Mouse (Mus musculus) urinary bladder, postnatal 14 days (tissue): Measurements from ENCODE around the gene Siah3.
A peak's percentile ranks its signal among the peaks of the same experiment; 100 is the strongest.
"Not testable (repeated sequence)": the region's sequence is repeated elsewhere in the genome, so short reads cannot be mapped to it uniquely, and the experiment has no call there.

Source experiments
- DNase-seq: peaks from one replicate; pipeline ENCODE4 v3.0.0; 2021; ENCODE audit warnings: low spot score

Siah3 gene

GRCm38 (mm10) chr14:75455743-75456421 lies at the start of gene Siah3:
Gene Siah3 (plus strand): TSS chr14:75455982.
- no peak for DNase-seq

GRCm38 (mm10) chr14:75409772-75410171 lies 46.0 kb upstream of the Siah3 start:
- DNase-seq: no peak

- no peak for DNase-seq
These were observed 45.4 kb upstream of the Siah3 start for GRCm38 (mm10) chr14:75410392-75410791.

- no peak for DNase-seq
These were observed 37.1 kb upstream of the Siah3 start for GRCm38 (mm10) chr14:75418721-75419120.

GRCm38 (mm10) chr14:75419876-75420275 lies 35.9 kb upstream of the Siah3 start:
- DNase-seq: no peak

GRCm38 (mm10) chr14:75420811-75421210 lies 35.0 kb upstream of the Siah3 start:
- DNase-seq: no peak

GRCm38 (mm10) chr14:75431173-75431786 lies 24.5 kb upstream of the Siah3 start:
- DNase-seq: no peak

GRCm38 (mm10) chr14:75432850-75433249 lies 22.9 kb upstream of the Siah3 start:
- DNase-seq: no peak

GRCm38 (mm10) chr14:75434576-75434975 lies 21.2 kb upstream of the Siah3 start:
- no peak for DNase-seq

GRCm38 (mm10) chr14:75444486-75445105 lies 11.2 kb upstream of the Siah3 start:
- DNase-seq: no peak

GRCm38 (mm10) chr14:75445281-75445947 lies 10.4 kb upstream of the Siah3 start:
- DNase-seq: peak; percentile 55

GRCm38 (mm10) chr14:75445948-75446281 lies 9.9 kb upstream of the Siah3 start:
- no peak for DNase-seq

- not testable (repeated sequence) for DNase-seq
These were observed 9.5 kb upstream of the Siah3 start for GRCm38 (mm10) chr14:75446314-75446713.

- no peak for DNase-seq
These were observed 1.9 kb upstream of the Siah3 start for GRCm38 (mm10) chr14:75453906-75454305.

- peak; percentile 8 for DNase-seq
These were observed 1.1 kb upstream of the Siah3 start for GRCm38 (mm10) chr14:75454716-75455115.

- DNase-seq: no peak
These were observed 430 bp upstream of the Siah3 start for GRCm38 (mm10) chr14:75455361-75455742.

- no peak for DNase-seq
These were observed 873 bp downstream of the Siah3 start for GRCm38 (mm10) chr14:75456489-75457220.

- no peak for DNase-seq
These were observed 1.4 kb downstream of the Siah3 start for GRCm38 (mm10) chr14:75457221-75457600.

GRCm38 (mm10) chr14:75459431-75459830 lies 3.6 kb downstream of the Siah3 start:
- DNase-seq: no peak

GRCm38 (mm10) chr14:75459991-75460390 lies 4.2 kb downstream of the Siah3 start:
- DNase-seq: no peak

GRCm38 (mm10) chr14:75460436-75460835 lies 4.7 kb downstream of the Siah3 start:
- no peak for DNase-seq

- DNase-seq: no peak
These were observed 6.0 kb downstream of the Siah3 start for GRCm38 (mm10) chr14:75461770-75462169.
